Mouse (Mus musculus) stomach, embryonic 16.5 days (tissue): ENCODE measurements around the gene Olfr716. TPM values are rescaled to one million over a fixed set of nuclear protein-coding genes. Genes with fewer than 3 reads are reported as not detected.
"Not testable (repeated sequence)": the region's sequence is repeated elsewhere in the genome, so short reads cannot be mapped to it uniquely, and the experiment has no call there.

Source experiments
- ATAC-seq: fragments of 200-750 bp; cut with Nextera tagmentation; 2 replicates; pipeline ENCODE4 v1.8.0; 2017; ENCODE audit warnings: moderate number of reproducible peaks, moderate TSS enrichment; ENCODE audit not compliant: insufficient read depth, low FRiP score
- H3K27ac ChIP-seq: fragments of 300-500 bp; sonication (generic); 2 replicates; pipeline ENCODE4 v1.5.1; 2014; ENCODE audit warnings: low read length
- H3K27me3 ChIP-seq: fragments of 300-500 bp; sonication (generic); 2 replicates; pipeline ENCODE4 v1.6.1; 2014; ENCODE audit warnings: low read length, control low read depth, mixed read lengths; ENCODE audit not compliant: control insufficient read depth, insufficient read depth
- H3K36me3 ChIP-seq: fragments of 300-500 bp; sonication (generic); 2 replicates; pipeline ENCODE4 v1.6.1; 2014; ENCODE audit warnings: low read length; ENCODE audit not compliant: control insufficient read depth, insufficient read depth
- H3K4me1 ChIP-seq: fragments of 300-500 bp; sonication (generic); 2 replicates; pipeline ENCODE4 v1.6.1; 2014; ENCODE audit warnings: low read length, control low read depth, mixed read lengths; ENCODE audit not compliant: control insufficient read depth, insufficient read depth
- H3K4me2 ChIP-seq: fragments of 300-500 bp; sonication (generic); 2 replicates; pipeline ENCODE4 v1.6.1; 2014; ENCODE audit warnings: low read depth, low read length, mixed read lengths
- H3K4me3 ChIP-seq: fragments of 300-500 bp; sonication (generic); replicated peaks from 2 replicates; pipeline ENCODE4 v1.5.1; 2014; ENCODE audit warnings: mild to moderate bottlenecking, low read length
- H3K9ac ChIP-seq: fragments of 300-500 bp; sonication (generic); 2 replicates; pipeline ENCODE4 v1.6.1; 2014; ENCODE audit warnings: low read length
- H3K9me3 ChIP-seq: fragments of 300-500 bp; sonication (generic); replicated peaks from 2 replicates; pipeline ENCODE4 v1.6.1; 2016; ENCODE audit warnings: low read length, control low read depth; ENCODE audit not compliant: control insufficient read depth
- WGBS: fragments of 180-500 bp; shearing (Covaris S2); extraction: QIAGEN DNeasy Blood & Tissue Kit; methylation state at CpG from one replicate; pipeline ENCODE4 v1.1.7; 2014; 5-methylcytosine and 5-hydroxymethylcytosine counted together
- polyA plus RNA-seq: library from polyadenylated mRNA; unstranded; fragments of >200 nt; fragmentation: Nextera tagmentation; extraction: Ambion mirVana; gene quantifications from 2 replicates; pipeline ENCODE4 v1.2.1, GENCODE M21; 2015

The Olfr716 gene
- polyA plus RNA-seq: not detected in 2 replicates

DNA sequence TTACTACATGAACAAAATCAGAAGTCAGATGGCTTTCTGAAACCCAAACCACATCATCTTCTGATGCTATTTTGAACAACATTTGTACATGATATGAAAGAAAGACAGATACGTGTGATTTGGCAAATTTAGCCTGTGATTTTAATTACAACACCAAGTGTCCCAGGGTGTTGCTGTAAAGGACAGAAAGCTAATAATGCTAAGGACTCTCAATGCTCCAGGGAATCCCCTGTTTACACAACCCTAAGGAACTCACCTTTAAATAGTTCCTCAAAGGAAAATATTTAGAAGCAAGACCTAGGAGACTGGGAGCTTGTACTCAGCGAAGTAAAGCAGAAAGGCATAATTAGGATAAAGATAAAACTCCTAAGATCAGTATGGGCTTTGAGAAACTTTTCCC, at the start of gene Olfr716:
TSS of gene Olfr716 (plus strand) at position 301 of the 400 bp plus-strand sequence.
- H3K4me2 ChIP-seq, H3K27me3 ChIP-seq, H3K4me1 ChIP-seq, H3K4me3 ChIP-seq, ATAC-seq, H3K36me3 ChIP-seq, H3K9ac ChIP-seq, H3K9me3 ChIP-seq, H3K27ac ChIP-seq: not testable (repeated sequence)
- 65% methylated on average over 2 of the region's 2 CpGs for WGBS

GRCm38 (mm10) chr7:107092920-107093319, 45.2 kb upstream of the Olfr716 start, which contains the start of gene Olfr17:
Olfr17 (plus strand) TSS chr7:107093220.
- no peak within 1 kb of the TSS for H3K4me2 ChIP-seq
- 48% methylated on average over 1 of the region's 1 CpGs for WGBS
- no peak for ATAC-seq

GRCm38 (mm10) chr7:107110269-107110668, 27.9 kb upstream of the Olfr716 start, which contains the start of gene Olfr715b:
Olfr715b (minus strand) TSS chr7:107110369.
- not testable (repeated sequence) for H3K27ac ChIP-seq, H3K9me3 ChIP-seq, H3K9ac ChIP-seq, H3K4me1 ChIP-seq, H3K36me3 ChIP-seq, H3K4me3 ChIP-seq, ATAC-seq, H3K27me3 ChIP-seq, H3K4me2 ChIP-seq
- whole genome bisulfite sequencing: 84% methylated on average over 1 of the region's 2 CpGs

More at GRCm38 (mm10) chr7:107092920-107093319, 45.2 kb upstream of the Olfr716 start, which contains the start of gene Olfr17:
- no peak within 1 kb of the TSS for H3K9ac ChIP-seq
- H3K9me3 ChIP-seq: no peaks in the 10 kb centered on the region
- H3K27ac ChIP-seq: no peak within 1 kb of the TSS
- no peaks in the 10 kb centered on the region for H3K4me1 ChIP-seq
- no peaks in the 10 kb centered on the region for H3K27me3 ChIP-seq
- H3K4me3 ChIP-seq: no peak within 1 kb of the TSS
- H3K36me3 ChIP-seq: no peaks in the 10 kb centered on the region

- not testable (repeated sequence) for H3K27me3 ChIP-seq, H3K4me1 ChIP-seq, H3K4me2 ChIP-seq, H3K9ac ChIP-seq, H3K9me3 ChIP-seq, H3K36me3 ChIP-seq, H3K27ac ChIP-seq, ATAC-seq, H3K4me3 ChIP-seq
- WGBS: 87% methylated on average over 2 of the region's 3 CpGs
Observed at GRCm38 (mm10) chr7:107130983-107131382, 7.1 kb upstream of the Olfr716 start, which contains the start of gene Olfr715. Olfr715 (minus strand) TSS chr7:107131083.

DNA sequence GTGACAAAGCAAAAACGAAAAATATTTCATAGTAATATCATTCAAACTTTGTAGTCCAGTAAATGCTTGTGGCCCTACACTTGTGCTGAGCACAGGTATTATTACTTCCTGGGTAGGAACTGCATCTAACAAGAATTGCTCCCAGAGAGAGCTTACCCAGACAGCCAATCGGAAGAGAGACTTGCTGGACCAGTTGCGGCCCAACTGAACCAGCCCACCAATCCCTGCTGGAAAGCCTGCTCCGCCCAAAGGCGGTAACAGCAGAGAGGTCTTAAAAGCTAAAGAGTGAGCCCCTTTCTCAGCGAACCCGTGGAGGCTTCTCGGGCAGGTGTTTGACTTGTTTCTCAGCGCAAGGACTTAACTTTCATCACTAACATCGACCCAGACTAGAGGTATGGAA, 28.6 kb downstream of the Olfr716 start, which contains the start of gene Nlrp14:
TSS of gene Nlrp14 (plus strand) at position 301 of the 400 bp plus-strand sequence.
- no peak within 1 kb of the TSS for H3K4me2 ChIP-seq
- WGBS: 74% methylated on average over 10 of the region's 10 CpGs
- H3K4me1 ChIP-seq: no peaks in the 10 kb centered on the region
- H3K36me3 ChIP-seq: no peaks in the 10 kb centered on the region
- no peaks in the 10 kb centered on the region for H3K27me3 ChIP-seq
- no peaks in the 10 kb centered on the region for H3K9me3 ChIP-seq
- H3K4me3 ChIP-seq: no peak within 1 kb of the TSS
- ATAC-seq: no peak
- H3K9ac ChIP-seq: no peak within 1 kb of the TSS
- no peak within 1 kb of the TSS for H3K27ac ChIP-seq

DNA sequence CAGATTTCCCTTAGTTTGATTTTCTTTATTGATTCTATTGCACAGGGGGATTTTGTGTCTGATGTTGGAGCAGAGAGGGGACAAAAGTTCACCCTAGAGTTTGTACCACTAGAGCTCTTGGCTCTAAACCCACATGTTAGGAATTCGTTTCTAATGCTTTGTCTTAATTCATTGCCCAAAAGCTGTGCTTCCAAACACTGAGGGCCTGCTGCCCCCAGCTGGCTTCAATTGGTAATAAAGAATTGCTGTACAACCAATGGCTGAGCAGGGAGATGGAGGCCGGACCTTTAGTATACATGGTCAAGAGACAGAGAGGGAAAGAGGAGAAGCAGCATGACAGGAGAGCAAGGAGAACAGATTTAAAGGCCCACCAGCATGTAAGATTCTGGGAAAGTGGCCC, 42.3 kb downstream of the Olfr716 start:
- Histone ChIP-seq H3K9me3 (no peaks in the 10 kb centered on the region), H3K4me3 (no peak overlapping the region), H3K27ac (no peak overlapping the region), H3K36me3 (no peaks in the 10 kb centered on the region), H3K9ac (no peak overlapping the region), H3K4me2 (no peak overlapping the region), H3K27me3 (no peaks in the 10 kb centered on the region), H3K4me1 (no peaks in the 10 kb centered on the region)
- 42% methylated on average over 2 of the region's 2 CpGs for WGBS
- no peak for ATAC-seq

Other genes with a start within 250 kb of the Olfr716 start
- not detected in 2 replicates for gene Olfr707, start 237.1 kb upstream of the Olfr716 start, polyA plus RNA-seq
- not detected in 2 replicates for gene Olfr1532-ps1, start 230.3 kb upstream of the Olfr716 start, polyA plus RNA-seq
- gene Olfr709-ps1, start 206.1 kb upstream of the Olfr716 start, polyA plus RNA-seq: not detected in 2 replicates
- gene Olfr710, start 190.0 kb upstream of the Olfr716 start, polyA plus RNA-seq: not detected in 2 replicates
- gene Olfr6, start 174.4 kb upstream of the Olfr716 start, polyA plus RNA-seq: not detected in 2 replicates
- not detected in 2 replicates for gene Olfr711, start 162.9 kb upstream of the Olfr716 start, polyA plus RNA-seq
- gene Olfr2, start 132.3 kb upstream of the Olfr716 start, polyA plus RNA-seq: not detected in 2 replicates
- gene Olfr713, start 107.2 kb upstream of the Olfr716 start, polyA plus RNA-seq: not detected in 2 replicates
- not detected in 2 replicates for gene Olfr714, start 67.3 kb upstream of the Olfr716 start, polyA plus RNA-seq
- not detected in 2 replicates for gene Olfr17, start 45.1 kb upstream of the Olfr716 start, polyA plus RNA-seq
- not detected in 2 replicates for gene Olfr715b, start 28.0 kb upstream of the Olfr716 start, polyA plus RNA-seq
- gene Olfr715, start 7.2 kb upstream of the Olfr716 start, polyA plus RNA-seq: not detected in 2 replicates
- not detected in 2 replicates for gene Nlrp14, start 28.7 kb downstream of the Olfr716 start, polyA plus RNA-seq
- gene Rbmxl2, start 71.1 kb downstream of the Olfr716 start, polyA plus RNA-seq: not detected in 2 replicates
- gene Syt9, start 232.4 kb downstream of the Olfr716 start, polyA plus RNA-seq: 1.9 and 2.3 TPM in 2 replicates